Mouse (Mus musculus) limb, embryonic 14.5 days (tissue): ENCODE measurements at regions not wholly inside any gene's neighbourhood (a gene's known extent, or its start where the extent isn't known, plus 50 kb on each side); places are given as distances from the start of the nearest gene placed in this dataset.

ENCODE experiments used
- ATAC-seq: fragments of 200-750 bp; cut with Nextera tagmentation; 2 replicates; pipeline ENCODE4 v1.8.0; 2017; ENCODE audit warnings: low read depth, moderate number of reproducible peaks, moderate TSS enrichment; ENCODE audit not compliant: low FRiP score
- DNase-seq: peaks from one replicate; pipeline ENCODE4 v3.0.0-alpha.2; 2015; ENCODE audit warnings: low spot score
- H3K27ac ChIP-seq: fragments of 300-500 bp; sonication (generic); replicated peaks from 2 replicates; pipeline ENCODE4 v1.5.1; 2014; ENCODE audit warnings: low read depth, mild to moderate bottlenecking, low read length, moderate library complexity, mixed read lengths
- H3K27me3 ChIP-seq: fragments of 300-500 bp; sonication (generic); 2 replicates; pipeline ENCODE4 v1.6.1; 2014; ENCODE audit warnings: low read length, mixed read lengths; ENCODE audit not compliant: control insufficient read depth, insufficient read depth
- H3K36me3 ChIP-seq: fragments of 300-500 bp; sonication (generic); 2 replicates; pipeline ENCODE4 v1.6.1; 2014; ENCODE audit warnings: mild to moderate bottlenecking, low read length, moderate library complexity, mixed read lengths; ENCODE audit not compliant: control insufficient read depth, insufficient read depth
- H3K4me1 ChIP-seq: fragments of 300-500 bp; sonication (generic); 2 replicates; pipeline ENCODE4 v1.6.1; 2014; ENCODE audit warnings: antibody characterized with exemption, low read length, mixed read lengths; ENCODE audit not compliant: control insufficient read depth, insufficient read depth
- H3K4me2 ChIP-seq: fragments of 300-500 bp; sonication (generic); replicated peaks from 2 replicates; pipeline ENCODE4 v1.6.1; 2014; ENCODE audit warnings: low read depth, mild to moderate bottlenecking, low read length, moderate library complexity; ENCODE audit not compliant: severe bottlenecking
- H3K4me3 ChIP-seq: fragments of 300-500 bp; sonication (generic); replicated peaks from 2 replicates; pipeline ENCODE4 v1.5.1; 2014; ENCODE audit warnings: low read length
- H3K9ac ChIP-seq: fragments of 300-500 bp; sonication (generic); 2 replicates; pipeline ENCODE4 v1.6.1; 2014; ENCODE audit warnings: mild to moderate bottlenecking, low read depth, low read length, moderate library complexity; ENCODE audit not compliant: severe bottlenecking
- H3K9me3 ChIP-seq: fragments of 300-500 bp; sonication (generic); 2 replicates; pipeline ENCODE4 v1.6.1; 2016; ENCODE audit warnings: low read length; ENCODE audit not compliant: control insufficient read depth
- POLR2A ChIP-seq: fragments of 200-500 bp; IDR thresholded peaks from 2 replicates; pipeline ENCODE4 v1.8.0; 2012; ENCODE audit warnings: inconsistent platforms, mild to moderate bottlenecking, moderate library complexity, borderline replicate concordance; ENCODE audit not compliant: insufficient read depth, insufficient read length; ENCODE audit errors: extremely low read depth
- WGBS: fragments of 180-500 bp; shearing (Covaris S2); extraction: QIAGEN DNeasy Blood & Tissue Kit; methylation state at CpG from one replicate; pipeline ENCODE4 v1.1.7; 2014; 5-methylcytosine and 5-hydroxymethylcytosine counted together

DNA sequence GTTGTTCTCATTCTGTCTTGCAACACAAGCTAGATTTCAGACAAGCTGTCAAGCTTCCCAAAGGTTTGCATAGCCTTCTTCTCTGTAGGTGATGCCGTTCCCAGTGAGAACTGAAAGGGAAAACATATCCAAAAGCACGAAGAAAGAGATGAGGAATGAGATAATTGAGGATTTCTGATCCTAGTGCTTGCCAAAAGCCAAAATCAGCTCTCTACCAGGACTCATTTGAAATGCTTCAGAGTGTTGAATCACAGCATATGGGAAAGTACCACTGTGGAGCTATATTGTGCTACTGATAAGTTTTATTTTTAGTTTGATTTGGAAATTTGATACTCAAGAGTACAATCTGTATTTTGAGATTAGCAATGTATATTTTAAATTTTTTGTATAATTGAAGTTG, 413.2 kb downstream of the 1700017N19Rik start:
- no peak overlapping the region for H3K4me3 ChIP-seq
- ATAC-seq (no peak), DNase-seq (no peak)
- no peaks in the 10 kb centered on the region for H3K36me3 ChIP-seq
- no peak overlapping the region for H3K9ac ChIP-seq
- no peaks in the 10 kb centered on the region for H3K4me1 ChIP-seq
- no peak overlapping the region for H3K27ac ChIP-seq
- 84% methylated on average over 2 of the region's 2 CpGs for WGBS
- no peaks in the 10 kb centered on the region for H3K27me3 ChIP-seq
- no peak overlapping the region for H3K4me2 ChIP-seq
- TF ChIP-seq POLR2A = no peak
- H3K9me3 ChIP-seq = no peaks in the 10 kb centered on the region

DNA sequence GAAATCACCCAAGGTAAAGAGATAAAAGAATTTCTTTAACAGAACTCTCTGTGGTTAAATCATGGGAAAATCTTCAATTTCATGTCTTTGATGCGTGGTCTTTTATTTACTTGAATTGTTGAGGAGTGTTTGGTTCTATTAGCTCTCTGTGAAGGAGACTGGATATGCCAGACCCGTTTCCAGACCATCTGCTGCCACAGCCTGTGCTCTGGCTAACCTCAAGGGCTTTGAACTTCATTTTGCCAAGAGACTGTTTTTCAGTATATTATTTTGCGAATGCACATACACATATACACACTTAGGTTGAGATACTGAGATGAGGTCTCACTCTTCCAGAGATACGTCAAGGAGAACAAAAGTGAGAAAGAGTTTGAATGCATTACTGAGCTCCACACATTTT, 414.4 kb downstream of the 1700017N19Rik start:
- Histone ChIP-seq H3K4me3 (no peak overlapping the region), H3K9ac (no peak overlapping the region), H3K9me3 (no peaks in the 10 kb centered on the region), H3K36me3 (no peaks in the 10 kb centered on the region), H3K27ac (no peak overlapping the region), H3K4me2 (no peak overlapping the region), H3K4me1 (no peaks in the 10 kb centered on the region), H3K27me3 (no peaks in the 10 kb centered on the region)
- no peak for ATAC-seq
- DNase-seq = no peak
- TF ChIP-seq POLR2A = no peak
- 82% methylated on average over 4 of the region's 4 CpGs for WGBS

DNA sequence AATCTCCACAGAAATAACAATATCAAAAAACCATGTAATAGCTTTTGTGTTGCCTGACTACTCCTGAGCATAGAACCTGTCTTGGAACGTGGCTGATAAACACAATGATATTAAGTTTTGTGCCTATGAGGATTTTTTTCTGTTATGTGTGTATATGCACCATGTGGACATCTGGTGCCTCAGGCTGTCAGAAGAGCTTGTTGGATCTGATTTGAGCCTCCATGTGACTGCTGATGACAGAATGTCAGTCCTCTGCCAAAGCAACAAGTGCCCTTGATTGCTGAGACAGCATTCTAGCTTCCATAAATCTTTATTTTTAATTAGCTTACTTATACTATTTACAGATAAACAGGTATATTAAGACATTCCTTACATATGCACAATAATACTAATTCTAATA, 425.1 kb downstream of the 1700017N19Rik start:
- 79% methylated on average over 1 of the region's 1 CpGs for whole genome bisulfite sequencing
- no peak for ATAC-seq
- Histone ChIP-seq H3K4me3 (no peak overlapping the region), H3K4me1 (no peaks in the 10 kb centered on the region), H3K27ac (no peak overlapping the region), H3K9me3 (no peaks in the 10 kb centered on the region), H3K36me3 (no peaks in the 10 kb centered on the region), H3K27me3 (no peaks in the 10 kb centered on the region), H3K4me2 (no peak overlapping the region), H3K9ac (no peak overlapping the region)
- DNase-seq = no peak
- no peak for TF ChIP-seq POLR2A

DNA sequence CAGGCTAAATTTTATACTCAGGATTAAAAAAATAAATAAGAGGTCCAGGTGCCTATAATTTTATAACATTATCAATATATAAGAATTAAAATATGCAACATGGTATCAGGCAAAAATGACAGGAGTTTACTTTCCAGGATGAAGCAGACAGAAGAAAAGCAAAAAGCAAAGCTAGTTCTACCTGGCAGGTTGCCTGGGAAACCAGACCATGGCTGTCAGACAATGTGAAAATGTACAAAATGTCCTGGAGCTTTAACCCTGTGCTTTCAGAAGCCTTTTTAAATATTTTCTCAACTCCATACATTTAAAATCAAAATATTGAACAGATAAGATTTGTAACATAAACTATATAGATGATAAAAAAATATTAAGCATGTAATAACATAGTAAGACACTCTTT, 448.3 kb downstream of the 1700017N19Rik start:
- no peaks in the 10 kb centered on the region for H3K9me3 ChIP-seq
- no peaks in the 10 kb centered on the region for H3K4me1 ChIP-seq
- ATAC-seq (no peak), DNase-seq (no peak)
- no peak for TF ChIP-seq POLR2A
- H3K9ac ChIP-seq = no peak overlapping the region
- no peaks in the 10 kb centered on the region for H3K36me3 ChIP-seq
- no peak overlapping the region for H3K4me3 ChIP-seq
- H3K4me2 ChIP-seq = no peak overlapping the region
- no peaks in the 10 kb centered on the region for H3K27me3 ChIP-seq
- H3K27ac ChIP-seq = no peak overlapping the region

DNA sequence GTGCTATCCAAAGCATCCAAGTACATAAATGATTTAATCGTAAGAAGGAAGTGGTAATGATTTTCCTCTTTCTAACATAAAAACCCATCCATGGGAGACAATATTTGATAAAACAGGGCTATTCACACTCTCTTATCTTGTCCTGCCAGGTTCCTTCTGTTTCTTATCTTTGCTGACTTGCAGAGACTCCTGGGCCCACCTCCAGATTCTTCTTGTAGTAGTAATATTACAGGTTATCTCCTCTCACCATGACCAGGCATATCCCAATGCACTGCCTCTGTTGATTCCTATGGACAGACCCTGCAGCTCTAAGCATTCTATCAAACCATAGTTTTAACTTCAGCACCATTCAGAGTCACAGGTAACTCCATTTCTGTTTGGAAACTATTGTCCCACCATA, 448.8 kb downstream of the 1700017N19Rik start:
- no peak for DNase-seq
- no peak overlapping the region for H3K4me3 ChIP-seq
- no peak for TF ChIP-seq POLR2A
- H3K36me3 ChIP-seq = no peaks in the 10 kb centered on the region
- no peaks in the 10 kb centered on the region for H3K9me3 ChIP-seq
- H3K27me3 ChIP-seq = no peaks in the 10 kb centered on the region
- 81% methylated on average over 1 of the region's 1 CpGs for WGBS
- H3K4me2 ChIP-seq = no peak overlapping the region
- H3K4me1 ChIP-seq = no peaks in the 10 kb centered on the region
- no peak overlapping the region for H3K27ac ChIP-seq
- ATAC-seq = no peak
- H3K9ac ChIP-seq = no peak overlapping the region
